Mouse (Mus musculus): ENCODE measurements around the gene B3gnt8. TPM values are rescaled to one million over a fixed set of nuclear protein-coding genes. Genes with fewer than 3 reads are reported as not detected.

The B3gnt8 gene
- polyA plus RNA-seq, 1 experiment from 2014 or later, result 1.3 TPM

Other genes with a start within 250 kb of the B3gnt8 start
- gene Lipe, start 227.9 kb upstream of the B3gnt8 start, polyA plus RNA-seq (2016; fragmentation: Nextera tagmentation; extraction: Ambion mirVana), result 7.8 and 11.6 TPM in 2 replicates
- 0.69 and 0.75 TPM in 2 replicates for gene Cxcl17, start 213.8 kb upstream of the B3gnt8 start, polyA plus RNA-seq (2016; fragmentation: Nextera tagmentation; extraction: Ambion mirVana)
- 1.5 TPM in 2 replicates for gene Ceacam1, start 149.1 kb upstream of the B3gnt8 start, polyA plus RNA-seq (2016; fragmentation: Nextera tagmentation; extraction: Ambion mirVana)
- gene Ceacam2, start 86.8 kb upstream of the B3gnt8 start, polyA plus RNA-seq (2016; fragmentation: Nextera tagmentation; extraction: Ambion mirVana), result 0.08 TPM in 1 of 2 replicates, not detected in the other
- not detected in 2 replicates for gene Erich4, start 10.8 kb upstream of the B3gnt8 start, polyA plus RNA-seq (2016; fragmentation: Nextera tagmentation; extraction: Ambion mirVana)
- 31.6 and 34.8 TPM in 2 replicates for gene Dmac2, start 7.2 kb upstream of the B3gnt8 start, polyA plus RNA-seq (2016; fragmentation: Nextera tagmentation; extraction: Ambion mirVana)
- 54.9 and 59.2 TPM in 2 replicates for gene Bckdha, start 32.3 kb downstream of the B3gnt8 start, polyA plus RNA-seq (2016; fragmentation: Nextera tagmentation; extraction: Ambion mirVana)
- gene Exosc5, start 32.5 kb downstream of the B3gnt8 start, polyA plus RNA-seq (2016; fragmentation: Nextera tagmentation; extraction: Ambion mirVana), result 93.5 and 101 TPM in 2 replicates
- 2.6 and 3.6 TPM in 2 replicates for gene Tmem91, start 48.5 kb downstream of the B3gnt8 start, polyA plus RNA-seq (2016; fragmentation: Nextera tagmentation; extraction: Ambion mirVana)
- 33.5 and 34.1 TPM in 2 replicates for gene B9d2, start 54.1 kb downstream of the B3gnt8 start, polyA plus RNA-seq (2016; fragmentation: Nextera tagmentation; extraction: Ambion mirVana)
- 1.2 and 1.5 TPM in 2 replicates for gene Tgfb1, start 60.3 kb downstream of the B3gnt8 start, polyA plus RNA-seq (2016; fragmentation: Nextera tagmentation; extraction: Ambion mirVana)
- gene Ccdc97, start 92.4 kb downstream of the B3gnt8 start, polyA plus RNA-seq (2016; fragmentation: Nextera tagmentation; extraction: Ambion mirVana), result 31.6 and 33.2 TPM in 2 replicates
- 60.8 and 62.5 TPM in 2 replicates for gene Hnrnpul1, start 128.1 kb downstream of the B3gnt8 start, polyA plus RNA-seq (2016; fragmentation: Nextera tagmentation; extraction: Ambion mirVana)
- 22.1 and 29.7 TPM in 2 replicates for gene Axl, start 162.1 kb downstream of the B3gnt8 start, polyA plus RNA-seq (2016; fragmentation: Nextera tagmentation; extraction: Ambion mirVana)
- 2.5 and 2.9 TPM in 2 replicates for gene Cyp2s1, start 190.3 kb downstream of the B3gnt8 start, polyA plus RNA-seq (2016; fragmentation: Nextera tagmentation; extraction: Ambion mirVana)